In the genomic region with DNA sequence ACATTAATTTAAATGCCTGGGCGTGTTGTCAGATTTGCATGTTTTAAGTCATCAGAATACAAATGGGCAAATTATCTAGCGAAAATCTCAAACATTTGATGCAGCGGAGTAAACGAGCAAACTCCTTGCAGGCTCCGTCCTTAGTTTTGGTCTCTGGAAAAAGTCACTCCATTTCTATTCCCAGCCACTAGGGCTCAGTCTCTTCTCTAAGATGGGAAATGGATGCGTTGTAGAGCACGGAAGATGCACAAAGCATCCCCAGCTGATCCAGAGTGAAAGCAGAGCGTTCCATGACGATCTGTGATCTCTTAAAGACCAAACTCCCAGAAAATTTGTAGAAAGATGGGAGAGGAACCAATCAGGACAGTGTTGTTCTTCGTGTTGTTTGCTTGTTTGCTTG, we compare ENCODE assay signal across 10 mouse cellular contexts.
DNase-seq lines count a peak whose midpoint lies in the region; TF ChIP-seq lines count a peak whose summit lies in the region.
"Had no signal": no experiment of that assay in that cellular context is flagged by ENCODE, and none has a peak within 500 bp of the region (broad histone marks: within the 10 kb centered on the region; RNA-seq: fewer than 3 reads in every experiment).

No protein-coding gene starts in this region.

- no peak for TF ChIP-seq EP300 in heart, adult 2 months (IDR thresholded peaks at IDR 0.05; ENCODE audit: insufficient read depth, low read depth, low read length)

- no peak overlapping the region for H3K27ac ChIP-seq in heart, adult 2 months
- H3K27ac ChIP-seq: hindbrain, embryonic 13.5 days; macrophage had no signal

- no peak for DNase-seq in heart, adult 2 months
- DNase-seq in heart, adult 18-20 months, result no peak
- peak; percentile 10 for DNase-seq in lung, postnatal 10 days
- DNase-seq in lung, adult 2 months, result no peak
- DNase-seq in brain, embryonic 18.5 days (ENCODE audit: low read depth, low spot score), result peak; percentile 26
- DNase-seq in retina, postnatal 1 day, result peak; percentile 46
- no peak for DNase-seq in spleen, adult 12 weeks (ENCODE audit: low spot score)
- DNase-seq in kidney, adult 11 months, result no peak

- H3K79me2 ChIP-seq in heart, adult 2 months (replicated peaks; ENCODE audit: control insufficient read depth, insufficient read depth, low read length), result no peaks in the 10 kb centered on the region

- no peak overlapping the region for H3K4me3 ChIP-seq in heart, adult 2 months
- H3K4me3 ChIP-seq in lung, adult 2 months (replicated peaks; ENCODE audit: extremely low read depth, low read depth, low read length), result no peak overlapping the region
- H3K4me3 ChIP-seq: hindbrain, embryonic 13.5 days had no signal

- no peak for TF ChIP-seq POLR2A in heart, adult 2 months (IDR thresholded peaks at IDR 0.05; ENCODE audit: insufficient read depth, low read depth, low read length)
- no peak for TF ChIP-seq POLR2A in lung, adult 2 months (IDR thresholded peaks at IDR 0.05; ENCODE audit: borderline replicate concordance, extremely low read depth, low read depth, low read length)

- WGBS in heart, adult 2 months, result 49% methylated on average over 10 of the region's 10 CpGs
- WGBS in lung, adult 2 months, result 54% methylated on average over 10 of the region's 10 CpGs

- H3K27me3 ChIP-seq in heart, adult 2 months (ENCODE audit: control insufficient read depth, insufficient read depth, low read length), result no peaks in the 10 kb centered on the region
- H3K27me3 ChIP-seq: hindbrain, embryonic 13.5 days had no signal

- no peak overlapping the region for H3K9ac ChIP-seq in heart, adult 2 months (ENCODE audit: low read depth, low read length)
- H3K9ac ChIP-seq: hindbrain, embryonic 13.5 days had no signal

- intact Hi-C loops in heart, adult 2 months (cut with DNase I), result no loop called here

- peak; percentile 66 for TF ChIP-seq CTCF in heart, adult 2 months (IDR thresholded peaks at IDR 0.05)
- TF ChIP-seq CTCF in lung, adult 2 months (IDR thresholded peaks at IDR 0.05; ENCODE audit: insufficient read depth, low read length), result no peak

- no peaks in the 10 kb centered on the region for H3K4me1 ChIP-seq in heart, adult 2 months (ENCODE audit: control insufficient read depth, insufficient read depth, low read length)
- no peaks in the 10 kb centered on the region for H3K4me1 ChIP-seq in lung, adult 2 months (ENCODE audit: control insufficient read depth, insufficient read depth, low read length)
- H3K4me1 ChIP-seq: hindbrain, embryonic 13.5 days had no signal

- no peaks in the 10 kb centered on the region for H3K36me3 ChIP-seq in heart, adult 2 months (ENCODE audit: control insufficient read depth, insufficient read depth, low read length)
- H3K36me3 ChIP-seq: hindbrain, embryonic 13.5 days had no signal

Comparison
In these comparisons a context has a peak if more than half of its experiments do, and no peak if none do; other contexts are left out.
1. DNase-seq: peak in lung, postnatal 10 days (single experiment), brain, embryonic 18.5 days (single experiment) and retina, postnatal 1 day (single experiment); none in heart, adult 2 months (0 of 2), heart, adult 18-20 months (0 of 2), lung, adult 2 months (single experiment), spleen, adult 12 weeks (single experiment) and kidney, adult 11 months (single experiment).